Mouse (Mus musculus): ENCODE measurements at regions not wholly inside any gene's neighbourhood (a gene's known extent, or its start where the extent isn't known, plus 50 kb on each side); places are given as distances from the start of the nearest gene placed in this dataset.

GRCm38 (mm10) chr17:79206111-79206510, 148.8 kb downstream of the Cdc42ep3 start:
- TF ChIP-seq CTCF (IDR thresholded peaks at IDR 0.05; ENCODE audit: low read depth, low read length) (no peak), POLR2A (IDR thresholded peaks at IDR 0.05; ENCODE audit: borderline replicate concordance, low read depth, low read length) (no peak)
